Mouse (Mus musculus) testis, postnatal 14 days (tissue): Measurements from ENCODE around the gene Mff.

ENCODE experiments used
- DNase-seq: peaks from one replicate; pipeline ENCODE4 v3.0.0; 2021; ENCODE audit warnings: low spot score

Mff gene

DNA sequence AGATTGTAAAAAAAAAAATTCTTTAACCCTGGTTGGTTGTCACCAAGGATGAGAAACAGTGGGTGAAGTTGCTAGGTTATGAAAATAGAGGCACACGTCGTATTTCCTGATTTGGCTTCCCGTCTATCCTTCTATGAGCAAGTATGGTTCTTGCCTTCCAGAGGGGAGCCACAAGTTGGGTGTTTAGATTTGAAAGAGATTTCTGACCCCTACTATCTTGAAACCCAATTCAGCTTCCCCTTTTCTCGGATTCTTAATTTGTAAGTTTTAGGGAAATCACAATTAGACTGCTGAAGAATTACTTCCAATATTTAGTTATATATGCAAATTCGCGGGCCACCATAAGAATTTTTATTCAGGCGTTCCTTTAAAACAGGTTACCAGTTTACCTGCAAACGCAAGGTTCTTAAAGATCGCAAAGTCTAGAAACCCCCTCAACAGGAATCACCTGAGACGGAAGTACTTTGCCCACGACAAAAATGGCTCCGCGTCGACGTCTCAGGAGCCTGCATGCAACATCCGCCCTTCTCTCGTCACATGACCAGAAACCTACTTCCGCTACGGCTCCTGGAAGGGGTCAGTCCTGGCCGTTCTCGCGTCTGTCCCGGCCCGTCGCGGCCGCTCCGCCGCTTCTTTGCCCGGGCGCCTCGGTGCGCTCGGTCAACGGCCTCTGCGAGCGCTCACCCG is at the start of gene Mff:
Mff (plus strand) TSS at position 552 of the 687 bp plus-strand sequence.
- DNase-seq = peak; percentile 95

DNA sequence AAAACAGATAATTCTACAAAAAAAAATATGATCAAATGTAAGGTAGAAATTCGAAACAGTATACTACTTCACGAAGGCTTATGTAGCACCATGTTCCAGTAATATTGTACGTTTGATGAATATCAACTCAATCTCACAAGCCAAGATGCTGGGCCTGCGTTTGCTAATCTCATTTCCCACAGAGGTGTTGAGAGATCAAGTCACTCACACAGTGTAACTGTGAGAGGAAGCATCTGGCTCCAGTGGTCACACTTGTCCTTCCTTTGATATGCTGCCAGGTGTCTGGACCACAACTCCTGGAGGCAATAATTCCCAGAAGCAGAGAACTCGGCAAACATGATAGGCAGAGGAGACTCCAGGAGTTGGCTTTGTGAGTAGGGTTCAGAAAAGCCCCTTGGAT is 38.4 kb upstream of the Mff start:
- no peak for DNase-seq

DNA sequence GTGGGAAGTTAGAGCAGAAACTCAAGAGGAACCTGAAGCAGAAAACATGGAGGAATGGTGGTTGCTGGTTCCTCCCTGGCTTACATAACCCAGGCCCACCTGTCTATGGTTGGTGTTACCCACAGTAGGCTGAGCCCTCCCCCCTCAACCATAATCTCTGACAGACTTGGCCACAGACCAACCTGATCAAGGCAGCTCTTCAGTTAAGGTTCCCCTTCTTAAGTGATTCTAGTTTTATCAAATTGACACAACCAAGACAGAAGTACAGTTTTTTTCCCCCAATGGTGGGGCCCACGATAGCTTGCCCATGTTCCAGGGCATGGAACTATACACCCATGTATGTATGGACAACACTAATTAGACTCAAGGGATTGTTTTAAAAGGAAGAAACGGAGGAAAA is 37.8 kb upstream of the Mff start:
- DNase-seq = no peak

DNA sequence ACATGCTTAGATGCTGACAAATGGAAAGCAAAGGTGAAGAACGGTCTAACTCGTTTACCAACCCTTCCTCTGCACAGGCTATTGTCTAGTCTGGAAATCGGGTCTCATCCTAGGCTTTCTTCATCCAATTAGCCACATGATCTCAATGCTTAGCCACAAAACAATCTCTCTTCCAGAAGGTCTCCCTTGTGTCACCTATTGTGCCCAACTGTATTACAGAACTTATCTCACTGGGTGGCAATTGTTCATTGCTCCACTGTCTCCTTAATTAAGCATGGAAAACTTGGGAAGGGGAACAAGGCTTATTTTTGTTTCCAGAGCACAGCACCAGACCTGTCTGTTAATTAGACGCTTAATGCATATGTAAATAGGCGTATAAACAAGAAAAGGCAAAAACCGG is 36.8 kb upstream of the Mff start:
- no peak for DNase-seq

- no peak for DNase-seq
These were observed 28.8 kb upstream of the Mff start for GRCm38 (mm10) chr1:82695915-82696314.

- DNase-seq = no peak
These were observed 6.7 kb upstream of the Mff start for GRCm38 (mm10) chr1:82717816-82718512.

DNA sequence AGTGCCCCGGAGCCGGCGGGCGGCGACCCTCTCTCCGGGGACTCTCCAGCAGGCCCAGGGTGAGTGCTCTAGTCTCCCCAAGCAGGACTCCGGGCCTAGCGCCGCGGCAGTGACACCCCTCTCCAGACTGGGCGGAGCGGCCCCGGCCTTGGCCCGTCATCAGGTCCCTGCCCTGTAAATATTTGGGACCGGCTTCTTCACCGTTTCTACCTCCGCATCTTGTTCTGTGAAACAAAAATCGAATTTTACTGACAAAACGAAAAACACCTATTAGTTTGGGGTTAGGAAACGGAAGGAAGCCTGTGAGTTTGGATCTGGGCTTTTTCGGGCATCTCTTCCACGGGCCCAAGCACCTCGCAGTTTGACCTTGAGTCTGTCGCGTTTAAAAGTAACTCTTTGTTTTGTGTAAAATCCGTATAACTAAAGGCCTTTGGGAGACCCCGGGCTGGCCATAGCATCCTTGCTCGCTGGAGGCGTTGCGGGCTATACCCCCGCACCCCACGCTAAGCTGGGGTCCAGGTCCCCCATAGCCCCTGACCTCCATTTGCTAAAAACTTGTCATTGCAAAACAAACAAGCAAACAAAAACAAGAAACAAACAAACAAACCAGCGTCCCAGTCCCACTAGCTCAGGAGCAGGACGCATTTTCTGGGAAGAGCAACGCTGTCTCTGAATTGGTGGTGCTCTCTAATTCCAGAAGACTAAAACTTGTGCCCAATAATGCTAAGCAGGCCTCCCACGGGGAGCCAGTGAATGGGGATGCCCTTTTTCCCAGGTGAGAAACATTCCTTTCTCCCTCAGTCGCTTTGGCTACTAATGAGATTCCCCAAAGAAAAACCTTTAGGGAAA is 560 bp downstream of the Mff start:
- DNase-seq = no peak

DNA sequence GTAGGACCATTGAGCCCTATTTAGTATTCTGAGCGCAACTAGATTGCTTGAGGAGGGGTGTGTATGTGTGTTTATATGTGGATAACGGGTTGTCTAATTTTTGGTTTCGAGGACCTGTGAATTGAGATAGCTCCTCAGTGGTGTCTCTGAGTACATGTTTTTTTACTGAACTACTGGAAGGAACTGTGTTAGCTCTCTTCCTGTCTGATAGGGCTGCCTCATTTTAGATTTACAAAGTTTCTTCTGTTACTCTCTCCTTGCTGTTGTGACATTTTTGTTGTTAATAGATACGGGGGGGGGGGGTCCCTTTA is 1.1 kb downstream of the Mff start:
- no peak for DNase-seq

DNA sequence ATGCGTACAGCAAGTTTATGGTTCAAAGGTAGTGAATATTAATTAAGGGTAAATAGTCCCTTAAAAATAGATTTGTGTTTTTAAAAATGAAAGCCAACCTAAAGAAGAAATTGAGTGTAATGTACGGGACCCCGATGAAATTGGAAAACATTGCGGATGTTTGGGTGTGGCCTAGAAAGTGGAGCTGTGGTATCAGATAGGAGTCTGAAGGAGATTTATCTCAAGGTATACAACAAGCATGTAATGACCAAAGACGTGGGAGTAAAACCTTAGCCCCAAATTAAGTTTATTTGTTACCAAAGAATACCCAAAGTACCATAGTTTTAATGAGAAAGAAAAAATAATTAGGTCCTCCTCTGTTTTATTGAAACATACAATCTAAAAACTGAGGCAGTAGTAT is 1.8 kb downstream of the Mff start:
- no peak for DNase-seq

GRCm38 (mm10) chr1:82733357-82733756 is 8.7 kb downstream of the Mff start:
- no peak for DNase-seq

DNA sequence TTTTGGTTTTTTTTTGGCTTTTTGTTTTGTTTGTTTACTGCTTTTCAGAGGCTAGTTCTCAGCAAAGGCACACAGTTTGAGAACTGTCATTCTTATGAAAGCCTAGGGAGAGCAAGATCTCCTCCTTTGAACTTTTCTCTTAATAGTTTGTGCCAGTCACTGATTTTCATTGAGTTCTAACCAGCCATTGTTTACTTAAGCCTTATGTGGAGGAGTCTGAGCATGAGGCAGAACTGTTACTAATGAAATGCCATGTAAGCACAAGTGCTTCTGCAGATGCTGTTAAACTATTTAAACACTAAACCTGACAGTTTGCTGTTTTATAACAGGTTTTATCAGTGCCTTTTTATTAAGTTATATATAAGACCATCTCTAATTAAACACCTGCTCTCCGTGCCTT is 13.4 kb downstream of the Mff start:
- DNase-seq = no peak

DNA sequence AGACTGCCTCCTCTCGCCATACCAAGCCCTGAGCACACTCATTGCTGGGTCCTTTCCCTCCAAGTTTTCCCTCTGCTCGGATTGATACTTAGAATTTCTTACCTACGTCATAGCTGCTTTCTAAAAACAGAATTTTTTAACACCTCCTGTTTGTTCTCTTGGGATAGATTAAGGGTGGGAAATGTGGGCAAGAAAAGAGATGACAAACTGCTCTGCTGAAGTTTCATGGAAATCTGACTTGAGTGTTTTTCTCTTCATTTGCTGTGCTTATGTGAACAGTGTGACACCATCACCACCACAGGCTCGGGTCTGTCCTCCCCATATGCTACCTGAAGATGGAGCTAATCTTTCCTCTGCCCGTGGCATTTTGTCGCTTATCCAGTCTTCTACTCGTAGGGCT is 16.8 kb downstream of the Mff start:
- no peak for DNase-seq

- no peak for DNase-seq
These were observed 19.3 kb downstream of the Mff start for GRCm38 (mm10) chr1:82743962-82744361.

DNA sequence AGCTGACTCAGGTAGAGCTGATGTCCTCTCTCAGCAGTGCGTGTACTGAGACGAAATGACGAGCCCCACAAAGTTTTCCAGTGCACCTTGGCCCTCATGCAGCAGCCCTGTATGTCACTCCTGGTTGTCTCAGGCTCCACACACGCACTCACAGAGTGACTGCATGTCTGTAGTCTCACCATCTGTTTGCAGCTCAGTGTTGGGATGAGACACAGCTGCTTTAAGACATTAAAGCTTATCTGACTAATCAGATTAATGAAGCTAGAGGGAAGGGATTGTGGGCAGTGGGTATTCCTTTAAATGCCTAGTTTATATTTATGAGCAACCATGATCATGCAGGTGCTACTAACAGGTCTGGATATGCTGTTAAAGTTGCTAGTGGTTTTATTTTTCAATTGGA is 21.7 kb downstream of the Mff start:
- no peak for DNase-seq

- DNase-seq = no peak
These were observed 23.2 kb downstream of the Mff start for GRCm38 (mm10) chr1:82747714-82748452.

DNA sequence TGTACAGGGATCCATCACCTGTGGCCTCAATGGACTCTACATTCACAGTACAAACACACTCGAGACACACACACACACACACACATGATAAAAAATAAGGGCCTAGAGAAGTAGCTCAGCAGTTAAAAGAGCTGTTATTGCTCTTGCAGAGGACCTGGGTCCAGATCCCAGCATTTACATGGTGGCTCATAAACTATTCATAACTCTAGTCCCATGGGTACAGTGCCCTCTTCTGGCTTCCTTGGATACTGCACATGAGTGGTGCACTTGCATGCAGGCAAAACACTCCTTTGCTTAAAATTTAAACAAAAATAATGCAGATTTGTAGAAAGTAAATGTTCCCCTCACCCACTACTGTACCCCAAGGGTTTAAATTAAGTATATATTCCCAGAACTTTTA is 34.8 kb downstream of the Mff start:
- DNase-seq = no peak

DNA sequence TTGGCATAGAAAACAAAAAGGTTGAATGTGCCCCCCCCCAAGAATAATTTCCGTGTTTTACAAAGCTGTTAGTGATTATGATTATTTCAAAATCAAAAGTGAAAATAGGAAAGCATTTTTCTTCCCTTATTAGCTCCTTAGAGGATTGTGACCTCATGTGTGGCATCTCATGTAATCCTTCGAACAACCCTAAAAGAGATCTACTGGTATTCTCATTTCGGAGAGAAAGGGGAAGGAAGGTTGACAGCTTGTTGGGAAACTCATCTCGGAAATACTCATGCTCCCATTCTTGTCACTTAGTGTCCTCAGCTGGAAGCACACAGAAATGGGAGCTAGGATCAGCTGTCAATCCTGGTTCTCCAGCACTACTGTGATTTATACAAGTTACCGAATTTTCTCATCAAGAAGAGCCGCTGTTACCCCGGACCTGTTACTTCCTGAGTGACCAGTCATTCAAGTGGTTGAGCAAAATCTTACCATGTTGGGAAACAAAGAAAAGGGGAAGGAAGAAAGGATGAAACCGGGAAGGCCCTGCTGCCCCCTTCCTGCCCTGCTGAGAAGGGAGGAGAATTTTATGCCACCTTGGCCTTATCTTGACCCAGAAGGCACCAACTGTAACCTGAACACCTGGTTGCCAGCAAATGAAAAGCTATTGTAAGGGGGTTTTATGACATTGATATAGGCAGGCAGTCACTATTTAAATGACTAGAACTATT is 36.9 kb downstream of the Mff start:
- no peak for DNase-seq

GRCm38 (mm10) chr1:82762274-82762673 is 37.6 kb downstream of the Mff start:
- DNase-seq = no peak

GRCm38 (mm10) chr1:82766227-82766626 is 41.5 kb downstream of the Mff start:
- no peak for DNase-seq

GRCm38 (mm10) chr1:82766641-82767040 is 42.0 kb downstream of the Mff start:
- DNase-seq = no peak

GRCm38 (mm10) chr1:82768269-82768668 is 43.6 kb downstream of the Mff start, which contains the start of gene Tm4sf20:
Tm4sf20 (minus strand) TSS chr1:82768461.
- no peak for DNase-seq
